Mouse (Mus musculus) lung, embryonic 16.5 days (tissue): Measurements from ENCODE around the gene Wfdc15a. TPM values are rescaled to one million over a fixed set of nuclear protein-coding genes. Genes with fewer than 3 reads are reported as not detected.
A peak's percentile ranks its signal among the peaks of the same experiment; 100 is the strongest.

Experiments used
- ATAC-seq: fragments of 200-750 bp; cut with Nextera tagmentation; 2 replicates; pipeline ENCODE4 v1.8.0; 2017; ENCODE audit warnings: low read depth, mild to moderate bottlenecking, moderate library complexity
- H3K27ac ChIP-seq: fragments of 300-500 bp; sonication (generic); 2 replicates; pipeline ENCODE4 v1.5.1; 2014; ENCODE audit warnings: mild to moderate bottlenecking, control low read depth, low read length
- H3K27me3 ChIP-seq: fragments of 300-500 bp; sonication (generic); 2 replicates; pipeline ENCODE4 v1.6.1; 2014; ENCODE audit warnings: low read depth, low read length, mixed read lengths; ENCODE audit not compliant: control insufficient read depth, insufficient read depth
- H3K36me3 ChIP-seq: fragments of 300-500 bp; sonication (generic); 2 replicates; pipeline ENCODE4 v1.6.1; 2014; ENCODE audit warnings: low read length; ENCODE audit not compliant: control insufficient read depth, insufficient read depth
- H3K4me1 ChIP-seq: fragments of 300-500 bp; sonication (generic); replicated peaks from 2 replicates; pipeline ENCODE4 v1.6.1; 2014; ENCODE audit warnings: low read length, mixed read lengths; ENCODE audit not compliant: control insufficient read depth, insufficient read depth
- H3K4me2 ChIP-seq: fragments of 300-500 bp; sonication (generic); 2 replicates; pipeline ENCODE4 v1.6.1; 2014; ENCODE audit warnings: low read depth, low read length, control low read depth
- H3K4me3 ChIP-seq: fragments of 300-500 bp; sonication (generic); 2 replicates; pipeline ENCODE4 v1.5.1; 2014; ENCODE audit warnings: mild to moderate bottlenecking, low read length, control low read depth
- H3K9ac ChIP-seq: fragments of 300-500 bp; sonication (generic); 2 replicates; pipeline ENCODE4 v1.6.1; 2014; ENCODE audit warnings: low read length, control low read depth
- H3K9me3 ChIP-seq: fragments of 300-500 bp; sonication (generic); 2 replicates; pipeline ENCODE4 v1.6.1; 2016; ENCODE audit warnings: low read length; ENCODE audit not compliant: control insufficient read depth
- WGBS: fragments of 180-500 bp; shearing (Covaris S2); extraction: QIAGEN DNeasy Blood & Tissue Kit; methylation state at CpG from one replicate; pipeline ENCODE4 v1.1.7; 2014; 5-methylcytosine and 5-hydroxymethylcytosine counted together
- polyA plus RNA-seq: library from polyadenylated mRNA; unstranded; fragments of >200 nt; fragmentation: Nextera tagmentation; extraction: Ambion mirVana; gene quantifications from 2 replicates; pipeline ENCODE4 v1.2.1, GENCODE M21; 2015

Wfdc15a gene
- polyA plus RNA-seq, 1 experiment from 2014 or later, result not detected

DNA sequence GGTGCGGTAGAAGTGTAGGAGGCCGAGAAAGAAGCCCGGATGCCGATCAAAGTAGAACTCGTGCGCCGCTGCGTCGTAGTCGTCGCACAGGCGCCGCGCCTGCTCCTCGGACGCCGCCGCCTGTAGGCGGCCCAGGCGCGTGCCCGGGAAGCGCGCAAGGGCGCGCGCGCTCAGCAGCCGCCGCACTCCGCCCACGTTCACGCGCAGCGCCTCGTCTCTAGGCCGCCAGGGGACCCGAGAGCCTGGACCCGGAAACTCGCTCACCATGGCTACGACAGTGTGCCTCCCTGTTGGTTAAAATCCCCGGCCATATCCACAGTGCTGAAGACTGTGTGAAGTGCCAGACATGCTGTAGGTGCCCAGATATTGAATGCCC is 31.4 kb downstream of the Wfdc15a start:
- ATAC-seq, result peak; percentile 70
- Histone ChIP-seq H3K27me3 (peaks cover 59% of the 10 kb centered on the region), H3K4me2 (peak overlapping the region; percentile 54), H3K27ac (no peak overlapping the region), H3K9me3 (no peaks in the 10 kb centered on the region), H3K36me3 (no peaks in the 10 kb centered on the region), H3K4me1 (peaks cover 12% of the 10 kb centered on the region), H3K9ac (no peak overlapping the region), H3K4me3 (peak overlapping the region; percentile 39)
- 10% methylated on average over 42 of the region's 42 CpGs for WGBS

DNA sequence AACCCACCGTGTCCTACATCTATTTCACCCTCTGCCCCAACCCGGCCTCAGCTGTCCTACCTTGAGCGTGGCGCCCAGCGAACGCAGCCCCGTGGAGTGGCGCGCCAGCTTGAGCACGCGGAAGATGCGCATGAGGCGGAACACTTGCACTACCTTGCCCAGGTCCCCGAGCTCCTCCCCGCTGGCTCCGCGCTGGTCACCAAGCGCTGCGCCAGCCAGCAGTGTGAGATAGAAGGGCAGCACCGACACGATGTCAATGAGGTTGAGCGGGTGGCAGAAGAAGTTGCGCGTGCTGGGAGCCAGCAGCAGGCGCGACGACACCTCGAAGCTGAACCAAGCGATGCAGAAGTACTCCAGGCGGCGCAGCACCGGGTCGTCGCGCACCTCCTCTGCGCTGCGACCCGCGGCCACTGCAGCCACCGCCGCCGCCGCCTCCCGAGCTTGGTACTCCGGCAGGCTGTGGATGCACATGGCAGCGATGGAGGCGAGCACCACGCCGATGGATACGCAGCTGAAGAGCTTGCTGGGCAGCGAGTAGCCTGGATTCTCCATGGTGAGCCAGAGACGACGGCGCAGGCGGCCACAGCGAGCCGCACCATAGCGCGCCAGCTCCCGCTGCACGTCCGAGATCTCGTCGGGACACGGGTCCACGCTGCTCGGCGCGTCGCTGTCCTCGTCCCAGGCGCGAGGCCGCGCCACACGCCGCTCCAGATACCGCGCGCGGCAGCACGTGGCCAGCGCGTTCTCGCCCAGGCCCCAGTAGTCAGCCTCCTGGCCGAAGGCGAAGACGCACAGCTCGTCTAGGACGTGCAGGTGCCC is 32.0 kb downstream of the Wfdc15a start:
- WGBS, result 9% methylated on average over 90 of the region's 90 CpGs

DNA sequence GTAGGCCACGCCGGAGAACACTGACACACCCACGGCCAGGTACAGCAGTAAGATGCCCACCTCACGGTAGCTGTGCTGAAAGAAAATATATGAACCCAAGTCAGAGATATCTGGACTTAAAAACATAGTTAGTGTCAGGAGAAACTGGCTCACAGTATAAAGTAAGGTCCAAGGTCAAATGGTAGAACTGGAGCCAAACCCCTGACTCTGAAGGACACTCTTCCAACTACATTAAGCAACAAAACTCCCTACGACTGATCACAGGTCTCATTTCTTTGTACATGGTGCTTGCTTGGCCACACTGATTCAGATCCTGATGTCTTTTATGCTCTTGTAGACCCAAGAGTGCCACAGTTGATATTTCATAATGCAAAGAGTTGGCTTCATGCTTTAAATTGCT is 35.0 kb downstream of the Wfdc15a start:
- Histone ChIP-seq H3K4me3 (no peak overlapping the region), H3K4me1 (peaks cover 7% of the 10 kb centered on the region), H3K27me3 (peaks cover 39% of the 10 kb centered on the region), H3K4me2 (no peak overlapping the region), H3K27ac (no peak overlapping the region), H3K36me3 (no peaks in the 10 kb centered on the region), H3K9ac (no peak overlapping the region), H3K9me3 (no peaks in the 10 kb centered on the region)
- WGBS, result 89% methylated on average over 5 of the region's 5 CpGs
- ATAC-seq, result no peak

More for the DNA sequence above, 32.0 kb downstream of the Wfdc15a start:
- H3K36me3 ChIP-seq, result no peaks in the 10 kb centered on the region
- peaks cover 59% of the 10 kb centered on the region for H3K27me3 ChIP-seq
- H3K9me3 ChIP-seq, result no peaks in the 10 kb centered on the region
- peak; percentile 36 for ATAC-seq
- H3K27ac ChIP-seq, result no peak overlapping the region
- peaks cover 12% of the 10 kb centered on the region for H3K4me1 ChIP-seq
- H3K4me2 ChIP-seq, result peak overlapping the region; percentile 54
- peak overlapping the region; percentile 39 for H3K4me3 ChIP-seq
- H3K9ac ChIP-seq, result no peak overlapping the region

DNA sequence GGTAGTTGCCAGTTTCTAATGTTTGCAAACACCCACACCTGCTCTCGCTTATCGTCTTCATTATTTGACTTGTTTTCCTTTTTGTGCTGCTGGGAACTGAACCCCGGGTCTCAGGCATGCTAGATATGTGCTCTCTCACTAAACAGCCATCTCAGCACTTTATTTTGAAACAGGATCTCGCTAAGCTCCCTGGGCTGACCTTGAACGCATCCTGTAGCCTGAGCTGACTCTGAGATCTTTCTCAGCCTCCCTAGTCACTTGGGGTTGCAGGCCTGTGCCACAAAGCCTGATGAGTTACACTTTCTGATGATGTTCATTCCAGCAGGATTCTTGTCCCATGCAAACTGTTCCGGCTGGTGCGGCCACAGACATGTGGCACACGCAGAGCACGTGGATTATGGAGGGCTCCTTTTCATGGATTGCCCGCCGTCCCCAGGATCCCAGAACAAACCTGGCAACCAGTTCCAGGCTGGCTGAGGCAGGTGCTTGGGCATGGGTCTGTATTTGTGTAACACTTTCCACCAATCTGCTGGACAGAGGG is 38.3 kb downstream of the Wfdc15a start:
- Histone ChIP-seq H3K9ac (no peak overlapping the region), H3K27ac (no peak overlapping the region), H3K4me3 (no peak overlapping the region), H3K27me3 (peaks cover 6% of the 10 kb centered on the region), H3K4me1 (no peaks in the 10 kb centered on the region), H3K4me2 (no peak overlapping the region), H3K9me3 (no peaks in the 10 kb centered on the region), H3K36me3 (no peaks in the 10 kb centered on the region)
- ATAC-seq, result no peak
- 69% methylated on average over 11 of the region's 11 CpGs for WGBS

DNA sequence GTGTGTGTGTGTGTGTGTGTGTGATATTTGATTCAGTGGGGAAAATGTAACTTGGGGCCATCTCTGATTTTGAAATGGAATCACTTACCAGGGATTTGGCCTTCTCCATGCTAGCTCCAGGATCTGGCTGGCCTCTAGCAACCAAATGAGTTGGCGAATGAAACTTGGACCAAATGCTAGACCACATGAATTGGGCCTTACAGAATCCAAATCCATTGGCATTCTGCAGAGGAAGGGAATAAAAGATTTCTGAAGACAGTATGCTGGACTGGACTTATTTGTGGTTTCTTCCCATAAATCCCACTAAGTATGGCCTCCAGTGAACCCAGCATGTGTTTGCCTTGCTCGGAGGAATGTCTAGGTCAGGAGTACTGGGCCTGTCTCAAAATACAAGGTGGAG is 41.1 kb downstream of the Wfdc15a start:
- no peak overlapping the region for H3K4me2 ChIP-seq
- H3K4me1 ChIP-seq, result no peaks in the 10 kb centered on the region
- H3K27me3 ChIP-seq, result no peaks in the 10 kb centered on the region
- 77% methylated on average over 2 of the region's 2 CpGs for WGBS
- H3K27ac ChIP-seq, result no peak overlapping the region
- H3K9me3 ChIP-seq, result no peaks in the 10 kb centered on the region
- peaks cover 2% of the 10 kb centered on the region; the same call in 1 of the 2 replicates for H3K36me3 ChIP-seq
- H3K4me3 ChIP-seq, result no peak overlapping the region
- no peak overlapping the region for H3K9ac ChIP-seq
- no peak for ATAC-seq

DNA sequence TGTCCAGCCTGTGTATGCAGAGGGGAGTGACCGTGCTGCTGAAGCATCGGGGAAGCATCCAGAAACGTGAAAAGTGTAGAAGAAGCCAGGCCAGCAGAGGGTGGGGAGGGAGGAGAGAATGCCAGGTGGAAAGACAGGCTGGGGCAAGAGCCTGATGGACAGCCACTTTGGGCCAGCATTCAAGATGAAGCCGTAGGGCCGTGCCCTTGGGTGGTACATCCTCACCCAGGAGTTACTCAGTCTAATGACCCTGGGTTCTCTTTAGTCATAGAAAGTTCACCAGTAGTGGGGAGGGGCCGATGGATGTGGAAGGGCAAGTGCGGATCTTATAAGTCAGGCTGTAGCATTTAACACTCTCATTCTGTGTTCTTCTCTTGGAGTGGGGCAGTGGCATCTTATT is 43.8 kb downstream of the Wfdc15a start:
- ATAC-seq, result no peak
- Histone ChIP-seq H3K4me2 (no peak overlapping the region), H3K27me3 (no peaks in the 10 kb centered on the region), H3K9me3 (no peaks in the 10 kb centered on the region), H3K4me1 (no peaks in the 10 kb centered on the region), H3K4me3 (no peak overlapping the region), H3K27ac (no peak overlapping the region), H3K36me3 (peaks cover 10% of the 10 kb centered on the region; the same call in 1 of the 2 replicates), H3K9ac (no peak overlapping the region)
- 78% methylated on average over 7 of the region's 7 CpGs for WGBS

DNA sequence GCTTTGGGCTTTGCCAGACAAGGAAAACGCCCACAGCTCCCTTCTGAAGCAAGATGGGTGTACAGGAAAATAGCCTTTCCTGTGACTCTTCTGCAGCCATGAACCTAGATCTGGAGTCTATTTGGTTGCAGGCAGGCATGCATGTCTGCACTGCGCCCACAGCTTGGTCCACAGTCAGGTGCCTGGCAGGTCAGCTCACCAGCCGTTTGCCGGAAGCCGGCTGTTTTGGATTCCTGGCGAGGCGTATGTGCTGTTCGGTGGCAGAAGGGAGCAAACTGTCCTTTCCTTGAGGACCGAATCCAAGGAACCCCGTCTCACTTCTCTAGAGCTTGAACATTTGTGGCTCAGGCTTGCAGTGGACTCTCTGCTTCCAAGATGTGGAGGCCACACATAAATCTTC is 45.9 kb downstream of the Wfdc15a start:
- ATAC-seq, result no peak
- WGBS, result 90% methylated on average over 10 of the region's 10 CpGs
- H3K9ac ChIP-seq, result no peak overlapping the region

DNA sequence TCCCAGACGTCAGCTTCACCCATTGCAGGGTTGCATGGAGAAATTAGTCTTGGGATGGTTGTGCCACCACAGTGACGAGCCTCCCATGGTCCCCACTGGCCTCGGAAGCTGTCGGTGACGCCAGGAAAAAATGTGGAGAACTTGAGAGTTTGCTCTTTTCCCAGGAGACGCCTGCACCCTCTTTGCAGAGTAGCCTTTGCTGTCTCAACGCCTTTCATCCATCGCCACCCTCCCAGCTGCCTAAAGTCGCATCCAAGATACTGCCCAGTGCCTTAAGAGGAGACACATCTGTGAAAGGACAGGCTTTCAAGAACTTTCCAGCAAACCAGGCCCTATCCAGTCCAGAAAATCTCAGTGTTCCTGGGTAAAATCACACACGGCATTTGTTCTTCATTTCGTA is 47.6 kb downstream of the Wfdc15a start:
- Histone ChIP-seq H3K27ac (no peak overlapping the region), H3K36me3 (peaks cover 10% of the 10 kb centered on the region; the same call in 1 of the 2 replicates), H3K9me3 (no peaks in the 10 kb centered on the region), H3K27me3 (no peaks in the 10 kb centered on the region), H3K4me2 (no peak overlapping the region), H3K9ac (no peak overlapping the region), H3K4me1 (no peaks in the 10 kb centered on the region), H3K4me3 (no peak overlapping the region)
- no peak for ATAC-seq
- 76% methylated on average over 11 of the region's 11 CpGs for WGBS

More for the DNA sequence above, 45.9 kb downstream of the Wfdc15a start:
- Histone ChIP-seq H3K27me3 (no peaks in the 10 kb centered on the region), H3K4me3 (no peak overlapping the region), H3K4me2 (no peak overlapping the region), H3K27ac (no peak overlapping the region), H3K36me3 (peaks cover 10% of the 10 kb centered on the region; the same call in 1 of the 2 replicates), H3K4me1 (no peaks in the 10 kb centered on the region), H3K9me3 (no peaks in the 10 kb centered on the region)

DNA sequence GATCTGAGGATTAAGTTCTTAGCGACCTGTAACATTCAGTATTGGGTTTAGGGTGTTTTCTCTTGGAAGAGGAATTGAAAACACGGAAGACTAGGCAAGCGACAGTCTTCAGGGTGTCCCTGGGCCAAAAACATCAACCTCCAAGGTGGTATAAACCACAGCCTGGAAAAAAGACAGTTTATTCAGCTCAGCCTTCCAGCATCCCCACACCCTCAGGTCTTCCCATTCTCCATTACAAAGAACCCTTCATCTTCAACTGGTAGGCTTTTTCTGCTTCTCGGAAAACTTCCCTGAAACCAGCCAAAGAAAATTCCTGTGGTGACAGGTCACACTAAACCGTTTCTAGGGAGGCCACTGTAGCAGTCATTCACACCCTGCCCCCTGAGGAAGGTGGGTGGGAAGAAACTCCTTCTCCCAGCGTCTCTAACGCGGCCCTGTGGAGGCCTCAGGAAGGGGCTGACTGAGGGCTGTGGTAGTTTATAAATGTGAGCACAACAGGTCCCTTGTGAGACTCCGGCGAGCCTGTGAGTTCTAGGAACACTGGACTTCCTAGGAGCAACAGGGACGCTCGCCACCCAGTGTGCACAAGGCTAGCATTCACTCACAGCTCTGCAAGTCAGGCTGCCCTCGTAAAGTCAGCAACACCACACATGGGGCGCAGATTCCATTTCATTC is 49.7 kb downstream of the Wfdc15a start:
- Histone ChIP-seq H3K9ac (no peak overlapping the region), H3K4me1 (no peaks in the 10 kb centered on the region), H3K36me3 (peaks cover 10% of the 10 kb centered on the region; the same call in 1 of the 2 replicates), H3K27me3 (no peaks in the 10 kb centered on the region), H3K27ac (no peak overlapping the region), H3K9me3 (no peaks in the 10 kb centered on the region), H3K4me2 (no peak overlapping the region), H3K4me3 (no peak overlapping the region)
- 44% methylated on average over 14 of the region's 14 CpGs for WGBS
- ATAC-seq, result peak; percentile 26; the same call in 1 of the 2 replicates
